Mouse (Mus musculus): Measurements from ENCODE around the gene Chst11. TPM values are rescaled to one million over a fixed set of nuclear protein-coding genes. Genes with fewer than 3 reads are reported as not detected.

Gene Chst11
- polyA plus RNA-seq, 1 experiment from 2014 or later = 1.1 TPM

DNA sequence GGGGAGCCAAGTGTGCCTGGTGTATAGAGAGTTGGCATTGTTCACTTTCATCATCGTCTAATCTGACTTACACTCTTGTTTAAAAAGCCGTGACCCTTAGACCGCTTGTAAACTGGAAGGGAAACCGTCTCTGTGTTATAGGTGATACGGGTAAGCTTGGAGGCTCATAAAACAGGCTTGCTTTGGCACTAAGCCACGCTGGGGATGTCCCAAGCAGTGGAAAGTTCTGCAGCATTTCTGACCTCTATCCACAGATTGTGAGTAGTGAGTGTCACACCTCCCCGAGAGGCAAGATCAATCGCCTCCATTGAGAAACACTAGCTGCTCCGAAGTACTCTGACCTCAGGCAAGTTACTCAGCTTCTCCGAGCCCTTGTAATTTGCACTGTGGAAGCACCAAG, 47.3 kb downstream of the Chst11 start:
- H3K27me3 ChIP-seq (ENCODE audit: control insufficient read depth, insufficient read depth, low read length) = no peaks in the 10 kb centered on the region
- no peaks in the 10 kb centered on the region for H3K36me3 ChIP-seq (ENCODE audit: control insufficient read depth, insufficient read depth, low read length)
- no peak for ATAC-seq (ENCODE audit: insufficient read depth, low FRiP score)
- H3K4me1 ChIP-seq (ENCODE audit: control insufficient read depth, insufficient read depth, low read length) = no peaks in the 10 kb centered on the region
- no peaks in the 10 kb centered on the region for H3K9me3 ChIP-seq (replicated peaks; ENCODE audit: control insufficient read depth, low read length)
- H3K9ac ChIP-seq (ENCODE audit: low read length) = no peak overlapping the region
- 53% methylated on average over 10 of the region's 10 CpGs for whole genome bisulfite sequencing
- H3K4me2 ChIP-seq (ENCODE audit: low read depth, low read length) = no peak overlapping the region
- H3K4me3 ChIP-seq (replicated peaks; ENCODE audit: low read length) = no peak overlapping the region
- no peak overlapping the region for H3K27ac ChIP-seq (ENCODE audit: low read length)

DNA sequence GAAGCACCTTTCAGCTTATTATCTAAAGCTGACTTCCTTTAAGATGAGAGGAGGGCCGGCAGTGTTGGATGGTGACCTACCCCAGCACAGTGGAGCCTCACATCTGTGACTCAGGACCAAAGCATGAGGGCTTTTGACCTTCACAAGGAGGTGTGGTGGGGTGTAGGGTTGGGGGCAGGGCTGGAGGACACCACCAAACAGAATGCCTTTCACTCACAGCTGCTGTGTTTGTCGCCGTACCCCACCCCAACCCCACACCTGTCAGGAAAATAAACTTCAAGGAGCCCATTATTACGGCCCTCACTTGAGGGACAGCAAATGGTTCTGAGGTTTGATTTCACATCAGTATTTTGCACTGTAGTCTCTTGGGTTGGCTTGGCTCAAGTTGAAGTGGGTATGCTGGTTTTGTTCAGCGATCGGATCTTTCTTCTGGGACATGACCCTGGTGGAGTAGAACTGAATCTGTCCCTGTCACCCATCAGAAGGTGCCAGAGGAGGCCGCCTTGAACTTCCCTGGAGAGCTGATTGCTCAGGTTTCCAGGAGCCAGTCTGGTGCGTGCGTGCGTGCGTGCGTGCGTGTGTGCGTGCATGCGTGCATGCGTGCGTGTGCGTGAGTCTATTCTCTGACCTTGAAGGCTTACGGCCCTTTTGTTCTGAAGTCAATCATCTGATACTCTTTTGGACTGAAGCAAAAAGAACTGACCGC, 51.2 kb downstream of the Chst11 start:
- Histone ChIP-seq H3K9me3 (replicated peaks; ENCODE audit: control insufficient read depth, low read length) (no peaks in the 10 kb centered on the region), H3K27ac (ENCODE audit: low read length) (no peak overlapping the region), H3K36me3 (ENCODE audit: control insufficient read depth, insufficient read depth, low read length) (no peaks in the 10 kb centered on the region), H3K4me2 (ENCODE audit: low read depth, low read length) (no peak overlapping the region), H3K9ac (ENCODE audit: low read length) (no peak overlapping the region), H3K27me3 (ENCODE audit: control insufficient read depth, insufficient read depth, low read length) (no peaks in the 10 kb centered on the region), H3K4me3 (replicated peaks; ENCODE audit: low read length) (no peak overlapping the region), H3K4me1 (ENCODE audit: control insufficient read depth, insufficient read depth, low read length) (no peaks in the 10 kb centered on the region)
- 84% methylated on average over 20 of the region's 20 CpGs for WGBS
- peak; percentile 69 for ATAC-seq (ENCODE audit: insufficient read depth, low FRiP score)

DNA sequence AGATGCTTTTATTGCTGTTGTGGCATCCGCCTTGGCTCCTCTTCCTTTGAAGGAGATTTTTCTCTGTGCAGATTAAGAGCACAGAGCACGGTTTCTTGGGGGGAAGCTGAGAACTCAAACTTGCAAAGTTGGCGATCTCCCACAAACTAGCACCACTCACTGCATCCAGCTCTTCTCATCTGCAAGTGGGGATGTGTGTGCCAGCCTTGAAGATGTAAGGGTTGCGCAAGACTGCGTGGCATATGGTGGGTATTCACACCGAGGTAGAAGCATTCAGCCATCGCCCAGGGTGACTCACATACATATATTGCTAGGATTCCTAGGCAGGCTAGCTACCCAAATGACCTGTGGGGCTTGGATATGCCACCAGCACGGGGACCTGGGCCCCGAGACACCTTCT, 52.9 kb downstream of the Chst11 start:
- no peak overlapping the region for H3K4me3 ChIP-seq (replicated peaks; ENCODE audit: low read length)
- no peaks in the 10 kb centered on the region for H3K27me3 ChIP-seq (ENCODE audit: control insufficient read depth, insufficient read depth, low read length)
- H3K36me3 ChIP-seq (ENCODE audit: control insufficient read depth, insufficient read depth, low read length) = no peaks in the 10 kb centered on the region
- ATAC-seq (ENCODE audit: insufficient read depth, low FRiP score) = no peak
- no peak overlapping the region for H3K9ac ChIP-seq (ENCODE audit: low read length)
- WGBS = 86% methylated on average over 9 of the region's 9 CpGs
- H3K4me2 ChIP-seq (ENCODE audit: low read depth, low read length) = no peak overlapping the region
- peaks cover 5% of the 10 kb centered on the region; the same call in 1 of the 2 replicates for H3K4me1 ChIP-seq (ENCODE audit: control insufficient read depth, insufficient read depth, low read length)
- H3K9me3 ChIP-seq (replicated peaks; ENCODE audit: control insufficient read depth, low read length) = no peaks in the 10 kb centered on the region
- H3K27ac ChIP-seq (ENCODE audit: low read length) = no peak overlapping the region

DNA sequence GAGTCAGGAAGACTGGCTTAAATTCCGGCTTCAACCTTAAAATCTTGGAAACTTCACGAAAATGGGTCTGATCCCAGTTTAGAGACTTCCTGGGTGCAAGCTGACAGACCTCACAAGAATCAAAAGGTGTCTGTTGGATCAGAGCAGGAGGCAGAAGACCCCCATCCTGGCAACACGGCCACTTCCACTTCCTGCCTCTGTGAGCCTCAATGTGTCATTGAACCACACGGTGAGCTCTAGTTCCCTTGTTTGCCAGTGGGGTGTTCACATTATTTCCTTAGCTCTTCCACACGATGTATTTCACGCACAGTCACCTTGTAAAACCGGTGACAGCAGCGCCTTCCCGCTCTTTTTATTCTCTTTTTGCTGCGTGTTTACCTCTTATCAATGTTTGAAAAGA, 54.1 kb downstream of the Chst11 start:
- 71% methylated on average over 10 of the region's 10 CpGs for WGBS
- Histone ChIP-seq H3K36me3 (ENCODE audit: control insufficient read depth, insufficient read depth, low read length) (no peaks in the 10 kb centered on the region), H3K4me3 (replicated peaks; ENCODE audit: low read length) (no peak overlapping the region), H3K9me3 (replicated peaks; ENCODE audit: control insufficient read depth, low read length) (no peaks in the 10 kb centered on the region), H3K27ac (ENCODE audit: low read length) (no peak overlapping the region), H3K4me1 (ENCODE audit: control insufficient read depth, insufficient read depth, low read length) (peaks cover 5% of the 10 kb centered on the region; the same call in 1 of the 2 replicates), H3K4me2 (ENCODE audit: low read depth, low read length) (no peak overlapping the region), H3K9ac (ENCODE audit: low read length) (no peak overlapping the region), H3K27me3 (ENCODE audit: control insufficient read depth, insufficient read depth, low read length) (no peaks in the 10 kb centered on the region)
- ATAC-seq (ENCODE audit: insufficient read depth, low FRiP score) = no peak

DNA sequence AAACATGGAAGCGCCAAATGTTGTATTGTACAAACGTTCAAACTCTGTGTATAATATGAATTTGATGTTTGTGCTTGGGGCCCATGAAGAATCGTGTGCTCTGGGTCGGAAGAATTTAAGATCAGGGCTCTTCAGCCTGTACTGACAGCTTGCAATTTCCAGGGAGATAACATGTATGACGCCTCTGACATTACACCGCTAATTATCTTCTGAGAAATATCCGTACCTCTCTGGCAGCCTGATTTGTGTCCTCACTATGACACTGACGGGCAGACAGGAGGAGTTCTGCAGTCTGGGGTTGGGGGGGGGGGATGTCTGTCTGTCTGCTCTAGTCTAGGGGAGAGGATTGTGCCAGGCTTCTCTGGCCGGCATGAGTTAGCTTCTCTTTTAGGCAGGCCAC, 56.6 kb downstream of the Chst11 start:
- H3K9ac ChIP-seq (ENCODE audit: low read length) = no peak overlapping the region
- H3K4me3 ChIP-seq (replicated peaks; ENCODE audit: low read length) = no peak overlapping the region
- H3K9me3 ChIP-seq (replicated peaks; ENCODE audit: control insufficient read depth, low read length) = no peaks in the 10 kb centered on the region
- H3K4me2 ChIP-seq (ENCODE audit: low read depth, low read length) = no peak overlapping the region
- no peak for ATAC-seq (ENCODE audit: insufficient read depth, low FRiP score)
- no peak overlapping the region for H3K27ac ChIP-seq (ENCODE audit: low read length)
- peaks cover 5% of the 10 kb centered on the region; the same call in 1 of the 2 replicates for H3K4me1 ChIP-seq (ENCODE audit: control insufficient read depth, insufficient read depth, low read length)
- 71% methylated on average over 9 of the region's 9 CpGs for whole genome bisulfite sequencing
- H3K36me3 ChIP-seq (ENCODE audit: control insufficient read depth, insufficient read depth, low read length) = no peaks in the 10 kb centered on the region
- H3K27me3 ChIP-seq (ENCODE audit: control insufficient read depth, insufficient read depth, low read length) = no peaks in the 10 kb centered on the region

DNA sequence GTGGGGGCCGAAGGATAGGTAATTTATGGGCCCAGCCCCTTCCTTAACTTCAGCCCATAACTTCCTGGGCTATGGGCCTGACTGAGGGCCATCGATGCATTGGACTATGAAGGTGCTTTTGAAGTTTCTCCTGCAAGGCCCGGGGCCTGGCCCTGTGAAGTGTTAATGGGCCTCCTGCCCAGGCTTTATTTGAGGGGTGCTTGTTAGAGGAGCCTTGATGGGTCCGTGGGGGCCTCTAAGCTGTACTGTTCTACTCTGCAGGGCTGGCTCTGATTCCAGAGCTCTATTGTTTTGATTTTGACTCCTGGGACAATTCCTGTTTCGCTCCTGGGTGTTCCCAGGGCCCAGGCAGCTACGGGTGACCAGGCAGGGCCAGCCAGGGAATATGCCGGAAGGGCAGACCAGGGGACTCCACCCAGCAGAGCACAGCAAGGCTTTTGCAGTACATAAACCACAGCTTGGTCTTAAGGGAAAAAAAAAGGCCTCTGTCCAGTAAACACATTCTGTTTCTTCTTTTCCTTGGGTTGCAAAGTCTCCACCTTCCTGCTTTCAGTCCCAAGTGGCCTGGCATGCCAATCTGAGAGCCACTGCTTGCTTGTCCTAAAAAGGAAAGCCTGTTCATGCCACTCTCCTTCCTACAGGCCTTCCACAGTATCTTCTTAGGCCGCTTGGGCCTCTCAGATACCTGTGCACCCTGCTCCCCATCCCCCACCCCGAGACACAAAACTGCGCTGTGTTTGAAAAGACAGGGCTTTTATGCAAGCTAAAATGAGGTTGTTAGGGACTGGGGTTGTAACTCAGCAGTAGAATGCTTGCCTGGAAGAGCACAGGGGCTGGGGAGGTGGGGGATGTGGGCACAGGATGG, 57.5 kb downstream of the Chst11 start:
- no peak overlapping the region for H3K4me3 ChIP-seq (replicated peaks; ENCODE audit: low read length)
- no peaks in the 10 kb centered on the region for H3K27me3 ChIP-seq (ENCODE audit: control insufficient read depth, insufficient read depth, low read length)
- ATAC-seq (ENCODE audit: insufficient read depth, low FRiP score) = no peak
- no peak overlapping the region for H3K4me2 ChIP-seq (ENCODE audit: low read depth, low read length)
- peak overlapping the region; percentile 1; the same call in 1 of the 2 replicates for H3K27ac ChIP-seq (ENCODE audit: low read length)
- no peaks in the 10 kb centered on the region for H3K36me3 ChIP-seq (ENCODE audit: control insufficient read depth, insufficient read depth, low read length)
- H3K9me3 ChIP-seq (replicated peaks; ENCODE audit: control insufficient read depth, low read length) = no peaks in the 10 kb centered on the region
- WGBS = 50% methylated on average over 10 of the region's 10 CpGs
- no peak overlapping the region for H3K9ac ChIP-seq (ENCODE audit: low read length)
- H3K4me1 ChIP-seq (ENCODE audit: control insufficient read depth, insufficient read depth, low read length) = peaks cover 5% of the 10 kb centered on the region; the same call in 1 of the 2 replicates

DNA sequence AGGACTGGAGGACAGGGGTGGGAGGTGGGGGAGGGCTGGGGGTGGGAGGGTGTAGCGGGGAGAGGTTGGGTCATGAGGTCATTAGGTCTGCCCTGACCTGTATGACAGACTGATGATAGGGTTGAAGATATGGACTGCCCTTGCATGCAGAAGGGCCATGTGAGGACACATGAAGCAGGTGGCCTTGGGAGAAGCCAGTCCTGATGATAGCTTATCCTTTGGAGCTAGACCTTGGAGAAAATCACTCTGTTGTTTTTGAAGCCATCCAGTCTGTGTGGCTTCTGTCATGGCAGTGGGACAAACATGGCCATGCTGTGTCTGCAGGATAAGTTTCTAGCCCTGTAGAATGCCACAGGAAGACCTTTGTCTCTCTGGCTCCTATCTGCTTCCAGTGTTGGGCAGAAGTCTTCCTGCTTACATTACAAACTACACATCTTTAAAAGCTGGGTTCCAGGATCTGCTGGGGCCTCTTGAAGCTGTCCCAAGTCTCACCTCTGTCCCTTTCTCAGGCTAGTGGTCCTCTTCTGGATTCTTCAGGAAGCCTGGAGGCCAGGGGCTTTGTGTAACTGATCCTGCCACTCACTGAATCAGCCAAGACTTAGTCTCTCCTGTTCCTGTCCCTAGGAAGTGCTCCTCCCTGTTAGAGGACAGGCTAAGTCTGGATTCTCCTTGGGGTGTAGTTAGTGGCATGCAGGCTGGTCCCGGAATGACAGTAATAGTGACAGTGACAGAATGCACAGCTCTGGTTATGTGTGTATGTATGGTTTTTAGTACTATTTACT, 58.4 kb downstream of the Chst11 start:
- no peak overlapping the region for H3K9ac ChIP-seq (ENCODE audit: low read length)
- peaks cover 5% of the 10 kb centered on the region; the same call in 1 of the 2 replicates for H3K4me1 ChIP-seq (ENCODE audit: control insufficient read depth, insufficient read depth, low read length)
- H3K27ac ChIP-seq (ENCODE audit: low read length) = no peak overlapping the region
- H3K4me3 ChIP-seq (replicated peaks; ENCODE audit: low read length) = no peak overlapping the region
- no peak overlapping the region for H3K4me2 ChIP-seq (ENCODE audit: low read depth, low read length)
- no peaks in the 10 kb centered on the region for H3K9me3 ChIP-seq (replicated peaks; ENCODE audit: control insufficient read depth, low read length)
- H3K36me3 ChIP-seq (ENCODE audit: control insufficient read depth, insufficient read depth, low read length) = no peaks in the 10 kb centered on the region
- WGBS = 57% methylated on average over 2 of the region's 2 CpGs
- no peaks in the 10 kb centered on the region for H3K27me3 ChIP-seq (ENCODE audit: control insufficient read depth, insufficient read depth, low read length)
- no peak for ATAC-seq (ENCODE audit: insufficient read depth, low FRiP score)

DNA sequence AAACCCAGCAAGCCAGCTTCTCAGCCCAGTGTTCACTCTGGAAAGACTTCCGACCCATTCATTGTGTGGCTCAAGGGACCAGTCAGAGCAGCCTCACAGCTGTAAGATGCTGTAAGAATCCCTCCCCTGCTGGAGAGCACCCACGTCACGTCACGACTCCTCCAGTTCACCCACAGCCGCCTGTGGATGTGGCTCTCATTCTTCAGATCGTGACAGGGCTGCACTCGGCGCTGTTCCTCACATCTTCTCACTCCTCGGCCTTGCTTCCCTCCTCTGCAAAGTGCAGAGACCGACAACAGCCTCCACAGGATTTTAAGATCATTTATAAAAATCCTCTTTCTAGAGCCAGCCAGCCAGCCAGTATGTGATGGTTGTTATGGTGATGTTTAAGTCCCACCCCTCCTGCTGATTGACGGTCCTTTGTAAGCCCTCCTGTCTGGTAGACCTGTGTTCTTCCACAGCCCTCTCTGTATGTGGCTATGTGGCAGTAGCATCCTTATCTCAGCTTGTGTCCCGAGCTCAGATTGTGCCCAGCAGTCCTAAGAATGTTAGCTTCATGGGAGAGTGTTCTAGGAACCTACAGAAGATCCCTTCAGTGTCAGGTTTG, 64.0 kb downstream of the Chst11 start:
- no peak overlapping the region for H3K4me2 ChIP-seq (ENCODE audit: low read depth, low read length)
- 44% methylated on average over 12 of the region's 12 CpGs for WGBS
- no peak overlapping the region for H3K9ac ChIP-seq (ENCODE audit: low read length)
- no peak for ATAC-seq (ENCODE audit: insufficient read depth, low FRiP score)
- H3K27ac ChIP-seq (ENCODE audit: low read length) = no peak overlapping the region
- no peaks in the 10 kb centered on the region for H3K36me3 ChIP-seq (ENCODE audit: control insufficient read depth, insufficient read depth, low read length)
- H3K4me1 ChIP-seq (ENCODE audit: control insufficient read depth, insufficient read depth, low read length) = no peaks in the 10 kb centered on the region
- no peaks in the 10 kb centered on the region for H3K27me3 ChIP-seq (ENCODE audit: control insufficient read depth, insufficient read depth, low read length)
- no peak overlapping the region for H3K4me3 ChIP-seq (replicated peaks; ENCODE audit: low read length)
- H3K9me3 ChIP-seq (replicated peaks; ENCODE audit: control insufficient read depth, low read length) = no peaks in the 10 kb centered on the region

Measured in stomach, embryonic 16.5 days (tissue).